Mouse (Mus musculus) thymus, postnatal 0 days (tissue): ENCODE measurements around the gene Epgn. TPM values are rescaled to one million over a fixed set of nuclear protein-coding genes. Genes with fewer than 3 reads are reported as not detected.

ENCODE experiments used
- polyA plus RNA-seq: library from polyadenylated mRNA; unstranded; fragments of >200 nt; fragmentation: Nextera tagmentation; extraction: Ambion mirVana; gene quantifications from 2 replicates; pipeline ENCODE4 v1.2.1, GENCODE M21; 2015

The Epgn gene
- polyA plus RNA-seq, 1 experiment from 2014 or later: 0.25 TPM

Other genes starting within 250 kb of the Epgn start
- gene Cxcl3, start 241.4 kb upstream of the Epgn start, polyA plus RNA-seq: 0.94 and 1.3 TPM in 2 replicates
- gene Cxcl15, start 232.9 kb upstream of the Epgn start, polyA plus RNA-seq: 0.12 and 0.22 TPM in 2 replicates
- gene Cxcl1, start 136.2 kb upstream of the Epgn start, polyA plus RNA-seq: 1.6 and 2.1 TPM in 2 replicates
- gene Cxcl2, start 123.6 kb upstream of the Epgn start, polyA plus RNA-seq: 0.54 and 0.98 TPM in 2 replicates
- gene Mthfd2l, start 96.3 kb upstream of the Epgn start, polyA plus RNA-seq: 27.5 and 27.7 TPM in 2 replicates
- gene Ereg, start 47.2 kb downstream of the Epgn start, polyA plus RNA-seq: 0.05 and 0.06 TPM in 2 replicates
- 0.62 TPM in 2 replicates for gene Areg, start 112.1 kb downstream of the Epgn start, polyA plus RNA-seq